Mouse (Mus musculus) brain, embryonic 14.5 days (tissue): ENCODE measurements around the gene Parva.

Source experiments
- CTCF ChIP-seq: fragments of 200-500 bp; IDR thresholded peaks from 2 replicates; pipeline ENCODE4 v1.5.1; 2012; ENCODE audit warnings: inconsistent platforms, mild to moderate bottlenecking, moderate library complexity, borderline replicate concordance; ENCODE audit not compliant: insufficient read depth, insufficient read length; ENCODE audit errors: extremely low read depth
- POLR2A ChIP-seq: fragments of 200-500 bp; IDR thresholded peaks from 2 replicates; pipeline ENCODE4 v1.6.1; 2012; ENCODE audit warnings: mild to moderate bottlenecking, inconsistent platforms, borderline replicate concordance; ENCODE audit not compliant: poor library complexity, insufficient read depth, insufficient read length, severe bottlenecking; ENCODE audit errors: extremely low read depth

- TF ChIP-seq CTCF (no peak), POLR2A (no peak)
Observed at GRCm38 (mm10) chr7:112407597-112407996, 19.7 kb upstream of the Parva start.
